Mouse (Mus musculus) cerebellum, adult 2 months (tissue): ENCODE measurements around the gene Clpp.

Experiments
- CTCF ChIP-seq: fragments of 200-500 bp; IDR thresholded peaks from 2 replicates; pipeline ENCODE4 v1.5.1; 2011; ENCODE audit warnings: low read depth, mild to moderate bottlenecking, control low read depth, low read length, moderate library complexity, borderline replicate concordance; ENCODE audit not compliant: insufficient read depth
- POLR2A ChIP-seq: fragments of 200-500 bp; IDR thresholded peaks from 2 replicates; pipeline ENCODE4 v1.6.1; 2011; ENCODE audit warnings: low read length, control low read depth, borderline replicate concordance; ENCODE audit not compliant: insufficient read depth

DNA sequence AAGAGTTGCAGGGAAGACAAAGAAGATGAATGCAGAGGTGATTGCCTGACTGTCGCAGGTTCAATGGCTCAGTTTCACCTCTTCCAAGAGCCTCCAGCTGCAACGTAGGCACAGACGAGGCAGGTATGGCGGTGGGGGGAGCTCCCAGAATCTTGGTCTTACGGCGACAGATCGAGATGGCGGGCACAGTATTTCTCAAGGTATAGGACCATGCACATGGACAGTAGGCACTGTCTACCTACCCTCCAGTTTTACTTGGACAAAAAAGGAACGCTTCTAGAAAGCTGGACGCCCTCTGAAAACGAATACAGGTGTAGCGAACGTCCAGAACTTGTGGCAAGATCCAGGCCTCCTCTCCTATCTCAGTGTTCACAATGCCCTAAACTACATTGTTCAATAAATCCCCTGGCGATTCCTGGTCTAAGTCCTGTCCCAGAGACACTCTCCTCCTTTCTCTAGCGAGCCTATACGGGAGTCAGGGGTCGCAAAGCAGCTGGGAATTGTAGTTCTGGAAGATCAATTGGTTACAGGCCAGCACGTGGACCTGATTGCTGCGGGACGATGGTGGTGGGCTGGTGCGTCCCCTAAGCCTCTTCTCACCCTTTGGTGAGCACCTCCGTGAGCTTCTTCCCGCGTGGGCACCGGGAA, 514 bp upstream of the Clpp start:
- no peak for TF ChIP-seq CTCF
- TF ChIP-seq POLR2A, result 0 out of 2 replicates have a peak, but pooled peaks have one; percentile 41
